Mouse (Mus musculus) olfactory bulb, adult 2 months (tissue): ENCODE results near the gene Anpep. TPM values are rescaled to one million over a fixed set of nuclear protein-coding genes. Genes with fewer than 3 reads are reported as not detected.

Experiments
- H3K27ac ChIP-seq: fragments of 200-500 bp; 2 replicates; pipeline ENCODE4 v1.5.1; 2012; ENCODE audit warnings: low read depth, low read length; ENCODE audit not compliant: insufficient read depth
- H3K4me1 ChIP-seq: fragments of 200-500 bp; 2 replicates; pipeline ENCODE4 v1.6.1; 2012; ENCODE audit warnings: low read length; ENCODE audit not compliant: control insufficient read depth, insufficient read depth
- H3K4me3 ChIP-seq: fragments of 200-500 bp; 2 replicates; pipeline ENCODE4 v1.5.1; 2012; ENCODE audit warnings: mild to moderate bottlenecking, low read depth, low read length, moderate library complexity; ENCODE audit not compliant: insufficient read depth
- CTCF ChIP-seq: fragments of 200-500 bp; IDR thresholded peaks from 2 replicates; pipeline ENCODE4 v1.5.1; 2012; ENCODE audit warnings: low read depth, mild to moderate bottlenecking, low read length, moderate library complexity; ENCODE audit not compliant: insufficient read depth
- POLR2A ChIP-seq: fragments of 200-500 bp; IDR thresholded peaks from 2 replicates; pipeline ENCODE4 v1.6.1; 2012; ENCODE audit warnings: mild to moderate bottlenecking, low read depth, low read length, moderate library complexity; ENCODE audit not compliant: insufficient read depth
- WGBS: fragments of 180-500 bp; shearing (Covaris S2); methylation state at CpG from one replicate; pipeline ENCODE4 v1.1.7; 2018; 5-methylcytosine and 5-hydroxymethylcytosine counted together
- polyA plus RNA-seq: library from polyadenylated mRNA; stranded (reverse); fragments of >200 nt; gene quantifications from 2 replicates; pipeline ENCODE4 v1.2.4, GENCODE M21; 2012; ENCODE audit warnings: low replicate concordance; ENCODE audit not compliant: missing spikeins, insufficient read depth, insufficient read length

The Anpep gene
- polyA plus RNA-seq, 1 experiment: not detected

DNA sequence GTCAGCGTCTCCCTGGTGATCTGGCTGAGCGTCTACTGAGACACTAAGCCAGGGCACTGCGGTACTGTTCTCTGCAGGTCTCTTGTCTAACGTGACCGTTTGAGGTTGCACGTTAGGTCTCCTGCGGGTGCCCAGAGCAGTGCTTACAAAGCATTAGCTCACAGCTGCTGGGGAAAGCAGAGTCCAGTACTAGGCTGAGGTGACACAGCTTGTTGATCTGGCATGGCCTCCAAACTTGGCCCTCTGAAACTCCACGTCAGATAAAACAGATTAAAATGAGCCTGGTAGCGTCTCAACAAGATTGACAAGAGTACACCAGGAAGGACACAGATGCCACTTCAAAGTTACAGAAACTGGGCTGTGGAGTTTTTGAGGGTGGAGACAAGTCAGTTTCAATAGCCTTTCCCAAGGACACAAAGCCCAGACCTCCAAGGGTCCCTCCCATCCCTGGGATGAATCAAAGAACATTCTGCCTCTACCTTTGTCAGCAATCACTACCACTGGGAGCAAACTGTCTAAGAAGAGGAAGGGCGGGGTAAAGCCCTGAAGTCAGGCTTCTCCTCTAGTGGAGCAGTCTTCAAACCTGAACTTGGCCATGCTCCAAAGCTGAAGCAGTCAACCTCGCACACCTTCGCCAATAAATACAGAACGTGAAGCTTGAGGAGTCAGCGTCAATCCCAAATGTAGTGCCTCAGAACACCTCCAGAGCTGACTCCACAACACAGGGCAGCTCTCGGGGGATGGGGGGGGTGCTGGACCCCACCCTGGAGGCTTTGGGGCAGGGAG, 29.8 kb upstream of the Anpep start:
- H3K4me1 ChIP-seq: peaks cover 6% of the 10 kb centered on the region
- TF ChIP-seq CTCF: no peak
- TF ChIP-seq POLR2A: no peak
- H3K4me3 ChIP-seq: no peak overlapping the region
- H3K27ac ChIP-seq: no peak overlapping the region
- WGBS: 88% methylated on average over 15 of the region's 15 CpGs

- 95% methylated on average over 9 of the region's 9 CpGs for WGBS
These were observed 27.7 kb upstream of the Anpep start for GRCm38 (mm10) chr7:79888603-79889002.

GRCm38 (mm10) chr7:79883613-79884334, 22.9 kb upstream of the Anpep start:
- Histone ChIP-seq H3K4me1 (peaks cover 6% of the 10 kb centered on the region), H3K27ac (no peak overlapping the region), H3K4me3 (no peak overlapping the region)
- WGBS: 87% methylated on average over 7 of the region's 7 CpGs
- TF ChIP-seq POLR2A (no peak), CTCF (no peak)

More at GRCm38 (mm10) chr7:79888603-79889002, 27.7 kb upstream of the Anpep start:
- TF ChIP-seq CTCF: no peak
- no peak for TF ChIP-seq POLR2A
- peaks cover 6% of the 10 kb centered on the region for H3K4me1 ChIP-seq
- H3K27ac ChIP-seq: no peak overlapping the region
- H3K4me3 ChIP-seq: no peak overlapping the region

DNA sequence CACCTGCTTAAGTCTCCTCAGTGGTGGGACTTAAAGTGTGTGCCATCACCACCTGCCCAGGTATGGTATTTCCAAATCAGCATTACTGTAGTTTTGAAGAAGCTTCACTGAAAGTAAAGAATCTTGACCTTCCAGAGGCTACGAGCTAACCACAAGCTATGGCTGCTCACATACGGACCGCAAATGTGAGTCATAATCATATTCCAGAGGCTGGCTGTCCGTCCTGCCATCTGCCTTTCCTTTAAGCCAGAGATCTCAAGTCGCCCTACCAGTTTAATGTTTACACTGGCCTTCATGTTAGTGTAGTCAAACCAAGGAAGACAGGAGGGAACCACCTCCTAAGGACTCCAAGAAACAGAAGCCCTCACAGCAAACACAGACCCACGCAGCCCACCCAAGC, 21.0 kb upstream of the Anpep start:
- 98% methylated on average over 6 of the region's 6 CpGs for WGBS
- no peaks in the 10 kb centered on the region; the same call in 1 of the 2 replicates for H3K4me1 ChIP-seq
- H3K27ac ChIP-seq: no peak overlapping the region
- TF ChIP-seq CTCF (no peak), POLR2A (no peak)
- H3K4me3 ChIP-seq: no peak overlapping the region

DNA sequence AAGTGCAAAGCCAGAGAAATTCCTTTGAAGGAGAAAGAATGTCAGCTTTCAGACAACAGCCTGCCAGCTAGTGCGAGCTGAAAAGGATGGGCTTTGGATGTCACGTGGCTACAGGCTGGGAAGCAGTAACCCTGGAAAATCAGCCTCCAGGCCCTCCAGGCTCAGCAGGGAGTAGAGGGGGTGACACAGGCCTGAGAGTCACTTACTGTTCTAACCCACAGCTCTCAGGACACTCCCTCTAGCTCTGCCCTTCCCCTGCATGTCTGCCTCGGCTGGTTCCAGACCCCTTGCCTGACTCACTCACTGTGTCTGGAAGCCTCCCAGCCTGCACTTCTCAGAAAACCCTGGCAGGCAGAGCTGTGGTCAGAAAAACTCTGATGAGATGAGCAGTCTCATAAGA, 20.1 kb upstream of the Anpep start:
- Histone ChIP-seq H3K4me1 (no peaks in the 10 kb centered on the region; the same call in 1 of the 2 replicates), H3K27ac (no peak overlapping the region), H3K4me3 (no peak overlapping the region)
- 49% methylated on average over 3 of the region's 3 CpGs for WGBS
- no peak for TF ChIP-seq CTCF
- no peak for TF ChIP-seq POLR2A

DNA sequence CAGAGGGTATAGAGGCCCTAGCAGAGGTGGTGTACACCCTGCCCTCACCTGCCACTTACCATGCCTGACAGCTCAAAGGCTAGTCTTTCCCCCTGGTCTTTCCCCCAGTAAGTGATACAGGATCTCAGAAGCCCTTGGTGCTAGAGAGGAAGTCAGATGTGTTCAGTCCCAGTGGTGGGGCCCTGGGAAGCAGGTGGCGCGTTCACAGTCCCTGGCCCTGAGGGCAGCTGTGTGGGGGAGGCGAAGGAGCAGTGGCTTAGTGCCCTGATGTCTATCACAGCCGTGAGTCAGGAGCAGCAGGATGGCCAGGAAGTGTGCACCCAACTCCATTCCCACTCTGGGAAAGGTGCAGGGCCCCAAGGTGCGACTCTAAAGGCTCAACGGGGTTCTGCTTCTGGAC, 19.2 kb upstream of the Anpep start:
- H3K27ac ChIP-seq: no peak overlapping the region
- TF ChIP-seq POLR2A (no peak), CTCF (no peak)
- H3K4me3 ChIP-seq: no peak overlapping the region
- no peaks in the 10 kb centered on the region; the same call in 1 of the 2 replicates for H3K4me1 ChIP-seq
- WGBS: 92% methylated on average over 6 of the region's 6 CpGs

GRCm38 (mm10) chr7:79878455-79879025, 17.7 kb upstream of the Anpep start:
- Histone ChIP-seq H3K4me1 (no peaks in the 10 kb centered on the region; the same call in 1 of the 2 replicates), H3K27ac (no peak overlapping the region), H3K4me3 (no peak overlapping the region)
- TF ChIP-seq CTCF (no peak), POLR2A (no peak)
- 64% methylated on average over 2 of the region's 2 CpGs for WGBS

DNA sequence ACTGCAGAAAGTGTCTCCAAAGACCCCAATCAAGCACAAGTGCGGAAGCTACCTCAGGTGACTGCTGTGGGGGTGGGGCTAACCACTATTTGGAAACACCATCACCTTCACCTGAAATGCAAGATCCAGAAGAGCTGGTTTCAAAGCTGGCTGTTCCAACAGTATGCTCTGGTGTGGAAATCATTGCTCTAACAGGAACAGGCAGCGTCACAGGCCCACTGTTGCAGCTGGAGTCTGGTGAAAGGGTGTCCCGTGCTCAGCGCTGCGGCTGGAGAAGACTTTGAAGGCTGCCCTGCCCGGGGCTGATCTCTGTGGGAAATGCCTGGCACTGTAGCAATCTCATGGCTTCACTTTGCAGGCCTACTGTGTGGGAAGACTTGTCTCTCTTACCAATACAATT, 12.5 kb upstream of the Anpep start:
- H3K27ac ChIP-seq: no peak overlapping the region
- no peak overlapping the region for H3K4me3 ChIP-seq
- no peaks in the 10 kb centered on the region; the same call in 1 of the 2 replicates for H3K4me1 ChIP-seq
- 87% methylated on average over 6 of the region's 6 CpGs for WGBS
- TF ChIP-seq CTCF: no peak
- no peak for TF ChIP-seq POLR2A
